Comparison of ENCODE assay signal across 16 mouse cellular contexts in genomic region chr7:63818105-63818504, GRCm38 (mm10).
"Had no signal": no experiment of that assay in that cellular context is flagged by ENCODE, and none has a peak within 500 bp of the region (broad histone marks: within the 10 kb centered on the region; RNA-seq: fewer than 3 reads in every experiment).

No protein-coding gene starts in this region.

- H3K4me2 ChIP-seq: limb, embryonic 15.5 days; liver, embryonic 13.5 days; lung, embryonic 15.5 days; midbrain, embryonic 12.5 days; neural tube, embryonic 15.5 days had no signal

- DNase-seq: kidney, postnatal 10 days; kidney, postnatal 4 days; liver, embryonic 13.5 days; liver, postnatal 0 days; lung, postnatal 14 days; right cerebral cortex, postnatal 4 days; spleen, adult 18-20 months; thymus, adult 18-20 months; thymus, postnatal 14 days had no signal

- H3K4me3 ChIP-seq: left cerebral cortex, adult 2 months; limb, embryonic 15.5 days; liver, embryonic 13.5 days; lung, embryonic 15.5 days; midbrain, embryonic 12.5 days; myocyte; neural tube, embryonic 15.5 days had no signal

- H3K36me3 ChIP-seq: limb, embryonic 15.5 days; liver, embryonic 13.5 days; lung, embryonic 15.5 days; midbrain, embryonic 12.5 days; neural tube, embryonic 15.5 days had no signal

- H3K4me1 ChIP-seq: midbrain, embryonic 12.5 days; neural tube, embryonic 15.5 days had no signal

- H3K27me3 ChIP-seq: limb, embryonic 15.5 days; liver, embryonic 13.5 days; lung, embryonic 15.5 days; midbrain, embryonic 12.5 days; neural tube, embryonic 15.5 days had no signal

- H3K27ac ChIP-seq: left cerebral cortex, adult 2 months; limb, embryonic 15.5 days; liver, embryonic 13.5 days; macrophage; midbrain, embryonic 12.5 days; neural tube, embryonic 15.5 days had no signal

- H3K9ac ChIP-seq: limb, embryonic 15.5 days; liver, embryonic 13.5 days; liver, postnatal 0 days; lung, embryonic 15.5 days; midbrain, embryonic 12.5 days; neural tube, embryonic 15.5 days had no signal

- ATAC-seq: liver, postnatal 0 days had no signal

- H3K9me3 ChIP-seq: limb, embryonic 15.5 days; liver, embryonic 13.5 days; lung, embryonic 15.5 days; midbrain, embryonic 12.5 days; neural tube, embryonic 15.5 days had no signal
